Mouse (Mus musculus): ENCODE measurements around the gene Bmp8b. TPM values are rescaled to one million over a fixed set of nuclear protein-coding genes. Genes with fewer than 3 reads are reported as not detected.
A peak's percentile ranks its signal among the peaks of the same experiment; 100 is the strongest.
"Not testable (repeated sequence)": the region's sequence is repeated elsewhere in the genome, so short reads cannot be mapped to it uniquely, and the experiment has no call there.

Bmp8b gene
- polyA plus RNA-seq (2012; rRNA removed) = 0.74 and 1.3 TPM in 2 replicates

- DNase-seq (ENCODE audit: low spot score) = no peak
Observed at GRCm38 (mm10) chr4:123104651-123105450, at the start of gene Bmp8b. Gene Bmp8b (plus strand): TSS chr4:123105165.

GRCm38 (mm10) chr4:123056560-123057109, 48.3 kb upstream of the Bmp8b start:
- DNase-seq (ENCODE audit: low spot score) = no peak

GRCm38 (mm10) chr4:123057957-123058356, 47.0 kb upstream of the Bmp8b start:
- DNase-seq (ENCODE audit: low spot score) = no peak

GRCm38 (mm10) chr4:123061744-123062143, 43.2 kb upstream of the Bmp8b start:
- DNase-seq (ENCODE audit: low spot score) = no peak

- no peak for DNase-seq (ENCODE audit: low spot score)
Observed at GRCm38 (mm10) chr4:123068646-123069045, 36.3 kb upstream of the Bmp8b start.

- no peak for DNase-seq (ENCODE audit: low spot score)
Observed at GRCm38 (mm10) chr4:123071266-123071966, 33.5 kb upstream of the Bmp8b start.

GRCm38 (mm10) chr4:123076928-123077327, 28.0 kb upstream of the Bmp8b start:
- no peak for DNase-seq (ENCODE audit: low spot score)

GRCm38 (mm10) chr4:123078231-123078630, 26.7 kb upstream of the Bmp8b start:
- DNase-seq (ENCODE audit: low spot score) = no peak

- DNase-seq (ENCODE audit: low spot score) = peak; percentile 62
Observed at GRCm38 (mm10) chr4:123080791-123081190, 24.2 kb upstream of the Bmp8b start.

- DNase-seq (ENCODE audit: low spot score) = no peak
Observed at GRCm38 (mm10) chr4:123082283-123083163, 22.4 kb upstream of the Bmp8b start.

- no peak for DNase-seq (ENCODE audit: low spot score)
Observed at GRCm38 (mm10) chr4:123083323-123083902, 21.6 kb upstream of the Bmp8b start.

- no peak for DNase-seq (ENCODE audit: low spot score)
Observed at GRCm38 (mm10) chr4:123085290-123085689, 19.7 kb upstream of the Bmp8b start.

- DNase-seq (ENCODE audit: low spot score) = no peak
Observed at GRCm38 (mm10) chr4:123086381-123086780, 18.6 kb upstream of the Bmp8b start.

- no peak for DNase-seq (ENCODE audit: low spot score)
Observed at GRCm38 (mm10) chr4:123092621-123093020, 12.3 kb upstream of the Bmp8b start.

GRCm38 (mm10) chr4:123093064-123093776, 11.7 kb upstream of the Bmp8b start:
- no peak for DNase-seq (ENCODE audit: low spot score)

GRCm38 (mm10) chr4:123093869-123094268, 11.1 kb upstream of the Bmp8b start:
- no peak for DNase-seq (ENCODE audit: low spot score)

GRCm38 (mm10) chr4:123105451-123105790, 456 bp downstream of the Bmp8b start:
- DNase-seq (ENCODE audit: low spot score) = no peak

- DNase-seq (ENCODE audit: low spot score) = not testable (repeated sequence)
Observed at GRCm38 (mm10) chr4:123105929-123106328, 964 bp downstream of the Bmp8b start.

- DNase-seq (ENCODE audit: low spot score) = no peak
Observed at GRCm38 (mm10) chr4:123106864-123107263, 1.9 kb downstream of the Bmp8b start.

GRCm38 (mm10) chr4:123108056-123108455, 3.1 kb downstream of the Bmp8b start:
- no peak for DNase-seq (ENCODE audit: low spot score)

GRCm38 (mm10) chr4:123110751-123111150, 5.8 kb downstream of the Bmp8b start:
- DNase-seq (ENCODE audit: low spot score) = no peak
